Mouse (Mus musculus): Measurements from ENCODE around the gene Hhatl. TPM values are rescaled to one million over a fixed set of nuclear protein-coding genes. Genes with fewer than 3 reads are reported as not detected.

The Hhatl gene
- polyA plus RNA-seq, 2 experiments = not detected

DNA sequence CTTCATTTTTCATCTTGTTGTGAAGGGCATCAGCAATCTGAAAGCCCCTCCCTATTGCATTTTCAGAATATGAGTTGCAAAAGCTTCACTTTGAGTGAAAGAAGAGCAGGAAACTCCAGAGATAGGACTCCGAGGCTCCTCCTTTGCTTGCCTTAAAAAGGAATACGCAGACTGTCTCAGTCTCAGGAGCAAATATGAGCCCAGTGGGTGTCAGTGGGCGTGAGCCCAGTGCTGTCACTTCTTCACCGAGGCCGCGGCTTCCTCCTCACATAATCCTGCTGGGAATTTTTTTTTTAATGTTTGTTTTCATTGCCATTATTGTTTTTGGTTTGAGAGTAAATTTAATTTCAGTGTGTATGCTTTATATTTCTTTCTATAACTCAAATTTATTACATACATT lies 51.8 kb downstream of the Hhatl start:
- H3K4me2 ChIP-seq (ENCODE audit: low read depth) = no peak overlapping the region
- no peaks in the 10 kb centered on the region for H3K9me3 ChIP-seq (ENCODE audit: control insufficient read depth, low read length)
- H3K4me1 ChIP-seq (replicated peaks; ENCODE audit: control insufficient read depth in 2 of 2, insufficient read depth in 2 of 2, low read length in 1 of 2) = no peaks in the 10 kb centered on the region
- ATAC-seq (ENCODE audit: insufficient read depth) (no peak), DNase-seq (ENCODE audit: low read depth in 3 of 3, low spot score in 3 of 3) (no peak)
- H3K27ac ChIP-seq = no peak overlapping the region
- H3K9ac ChIP-seq (replicated peaks) = no peak overlapping the region
- peaks cover 37% of the 10 kb centered on the region for H3K36me3 ChIP-seq (replicated peaks; ENCODE audit: control insufficient read depth, insufficient read depth, low read depth)
- H3K27me3 ChIP-seq (ENCODE audit: control insufficient read depth, insufficient read depth, low read length) = no peaks in the 10 kb centered on the region
- H3K4me3 ChIP-seq (ENCODE audit: insufficient read depth in 1 of 2, low read depth in 2 of 2, low read length in 2 of 2) = no peak overlapping the region
- TF ChIP-seq EP300 (IDR thresholded peaks at IDR 0.05; ENCODE audit: low read depth) (no peak), CTCF (IDR thresholded peaks at IDR 0.05; ENCODE audit: low read depth) (no peak)
- 88% methylated on average over 6 of the region's 6 CpGs for WGBS (ENCODE audit: insufficient replicate concordance)

Other genes with a start within 250 kb of the Hhatl start
- not detected in 2 replicates for gene Lyzl4, start 150.4 kb downstream of the Hhatl start, polyA plus RNA-seq (2012; rRNA removed)
- 0.15 TPM in 1 of 2 replicates, not detected in the other for gene Lyzl4, start 150.4 kb downstream of the Hhatl start, polyA plus RNA-seq (2014; fragmentation: Nextera tagmentation; extraction: Ambion mirVana)
- gene Vipr1, start 149.8 kb downstream of the Hhatl start, polyA plus RNA-seq (2012; rRNA removed) = 0.17 and 0.26 TPM in 2 replicates
- 0.46 and 0.59 TPM in 2 replicates for gene Vipr1, start 149.8 kb downstream of the Hhatl start, polyA plus RNA-seq (2014; fragmentation: Nextera tagmentation; extraction: Ambion mirVana)
- 1.6 and 1.8 TPM in 2 replicates for gene Sec22c, start 87.0 kb downstream of the Hhatl start, polyA plus RNA-seq (2012; rRNA removed)
- gene Sec22c, start 87.0 kb downstream of the Hhatl start, polyA plus RNA-seq (2014; fragmentation: Nextera tagmentation; extraction: Ambion mirVana) = 2.2 and 2.9 TPM in 2 replicates
- 23.4 and 24.8 TPM in 2 replicates for gene Ss18l2, start 82.2 kb downstream of the Hhatl start, polyA plus RNA-seq (2012; rRNA removed)
- 76.8 and 83.3 TPM in 2 replicates for gene Ss18l2, start 82.2 kb downstream of the Hhatl start, polyA plus RNA-seq (2014; fragmentation: Nextera tagmentation; extraction: Ambion mirVana)
- 29.5 and 41.5 TPM in 2 replicates for gene Nktr, start 73.3 kb downstream of the Hhatl start, polyA plus RNA-seq (2012; rRNA removed)
- gene Nktr, start 73.3 kb downstream of the Hhatl start, polyA plus RNA-seq (2014; fragmentation: Nextera tagmentation; extraction: Ambion mirVana) = 18.5 and 24.0 TPM in 2 replicates
- gene Zfp651, start 33.2 kb downstream of the Hhatl start, polyA plus RNA-seq (2012; rRNA removed) = 1.8 and 2.3 TPM in 2 replicates
- 0.52 and 0.75 TPM in 2 replicates for gene Zfp651, start 33.2 kb downstream of the Hhatl start, polyA plus RNA-seq (2014; fragmentation: Nextera tagmentation; extraction: Ambion mirVana)
- gene Klhl40, start 14.9 kb downstream of the Hhatl start, polyA plus RNA-seq (2012; rRNA removed) = 0.04 TPM in 1 of 2 replicates, not detected in the other
- 0.05 TPM in 1 of 2 replicates, not detected in the other for gene Klhl40, start 14.9 kb downstream of the Hhatl start, polyA plus RNA-seq (2014; fragmentation: Nextera tagmentation; extraction: Ambion mirVana)
- gene Ccdc13, start 47.0 kb upstream of the Hhatl start, polyA plus RNA-seq (2012; rRNA removed) = not detected in 2 replicates
- not detected in 2 replicates for gene Ccdc13, start 47.0 kb upstream of the Hhatl start, polyA plus RNA-seq (2014; fragmentation: Nextera tagmentation; extraction: Ambion mirVana)
- 12.9 and 20.8 TPM in 2 replicates for gene Higd1a, start 65.9 kb upstream of the Hhatl start, polyA plus RNA-seq (2012; rRNA removed)
- 97.4 and 119 TPM in 2 replicates for gene Higd1a, start 65.9 kb upstream of the Hhatl start, polyA plus RNA-seq (2014; fragmentation: Nextera tagmentation; extraction: Ambion mirVana)
- 0.07 and 0.08 TPM in 2 replicates for gene Ackr2, start 105.8 kb upstream of the Hhatl start, polyA plus RNA-seq (2012; rRNA removed)
- 0.20 and 0.37 TPM in 2 replicates for gene Ackr2, start 105.8 kb upstream of the Hhatl start, polyA plus RNA-seq (2014; fragmentation: Nextera tagmentation; extraction: Ambion mirVana)
- gene Cyp8b1, start 123.8 kb upstream of the Hhatl start, polyA plus RNA-seq (2012; rRNA removed) = 0.67 and 0.74 TPM in 2 replicates
- gene Cyp8b1, start 123.8 kb upstream of the Hhatl start, polyA plus RNA-seq (2014; fragmentation: Nextera tagmentation; extraction: Ambion mirVana) = 1.5 and 1.8 TPM in 2 replicates
- 0.08 and 0.14 TPM in 2 replicates for gene Fam198a, start 158.5 kb upstream of the Hhatl start, polyA plus RNA-seq (2012; rRNA removed)
- gene Fam198a, start 158.5 kb upstream of the Hhatl start, polyA plus RNA-seq (2014; fragmentation: Nextera tagmentation; extraction: Ambion mirVana) = 0.10 and 0.13 TPM in 2 replicates
- 1.9 and 2.0 TPM in 2 replicates for gene Pomgnt2, start 204.6 kb upstream of the Hhatl start, polyA plus RNA-seq (2012; rRNA removed)
- gene Pomgnt2, start 204.6 kb upstream of the Hhatl start, polyA plus RNA-seq (2014; fragmentation: Nextera tagmentation; extraction: Ambion mirVana) = 1.7 and 2.2 TPM in 2 replicates